Mouse (Mus musculus) heart, adult 2 months (tissue): Measurements from ENCODE around the gene Snx27. TPM values are rescaled to one million over a fixed set of nuclear protein-coding genes. Genes with fewer than 3 reads are reported as not detected.

Source experiments
- DNase-seq, 2 experiments: peaks; one replicate each; pipeline ENCODE4 v3.0.0; 2021
- H3K27ac ChIP-seq: fragments of 200-600 bp; 2 replicates; pipeline ENCODE4 v1.8.1; 2022
- H3K27me3 ChIP-seq: fragments of 200-500 bp; 2 replicates; pipeline ENCODE4 v1.6.1; 2012; ENCODE audit warnings: mild to moderate bottlenecking, low read length, inconsistent platforms, mixed read lengths; ENCODE audit not compliant: control insufficient read depth, insufficient read depth
- H3K36me3 ChIP-seq: fragments of 200-500 bp; 2 replicates; pipeline ENCODE4 v1.6.1; 2012; ENCODE audit warnings: low read length, inconsistent platforms; ENCODE audit not compliant: control insufficient read depth, insufficient read depth
- H3K4me1 ChIP-seq: fragments of 200-500 bp; 2 replicates; pipeline ENCODE4 v1.6.1; 2011; ENCODE audit warnings: low read length; ENCODE audit not compliant: control insufficient read depth, insufficient read depth
- H3K4me3 ChIP-seq: fragments of 200-600 bp; 2 replicates; pipeline ENCODE4 v1.8.1; 2022
- H3K79me2 ChIP-seq: fragments of 200-500 bp; replicated peaks from 2 replicates; pipeline ENCODE4 v1.6.1; 2012; ENCODE audit warnings: mild to moderate bottlenecking, inconsistent platforms, low read length, moderate library complexity, mixed read lengths; ENCODE audit not compliant: control insufficient read depth, insufficient read depth
- H3K9ac ChIP-seq: fragments of 200-500 bp; 2 replicates; pipeline ENCODE4 v1.6.1; 2012; ENCODE audit warnings: low read depth, mild to moderate bottlenecking, control low read depth, inconsistent platforms, low read length, mixed read lengths
- CTCF ChIP-seq: fragments of 200-600 bp; IDR thresholded peaks from 2 replicates; pipeline ENCODE4 v1.8.1; 2022; ENCODE audit warnings: antibody characterized with exemption, mild to moderate bottlenecking, moderate library complexity
- EP300 ChIP-seq: fragments of 200-500 bp; IDR thresholded peaks from 2 replicates; pipeline ENCODE4 v1.6.1; 2011; ENCODE audit warnings: low read depth, low read length, control low read depth; ENCODE audit not compliant: insufficient read depth
- POLR2A ChIP-seq: fragments of 200-500 bp; IDR thresholded peaks from 2 replicates; pipeline ENCODE4 v1.6.1; 2011; ENCODE audit warnings: mild to moderate bottlenecking, low read depth, low read length, control low read depth; ENCODE audit not compliant: insufficient read depth
- WGBS: fragments of 180-500 bp; shearing (Covaris S2); methylation state at CpG from one replicate; pipeline ENCODE4 v1.1.7; 2018; 5-methylcytosine and 5-hydroxymethylcytosine counted together
- intact Hi-C: fragments of 180-260 bp; cut with DNase I; formaldehyde crosslinking; loops from one replicate; pipeline ENCODE4 v1.15.1; 2025
- polyA plus RNA-seq: library from polyadenylated mRNA; depleted of rRNA; stranded (reverse); fragments of >200 nt; gene quantifications from 2 replicates; pipeline ENCODE4 v1.2.3, GENCODE M21; 2012
- total RNA-seq, 2 experiments: library from RNA; stranded (reverse); gene quantifications; 2 replicates each; pipeline ENCODE4 v1.2.3; 2021

The Snx27 gene
- total and polyA plus RNA-seq, 3 experiments: 7.5 to 29.0 (median 27.4) TPM

DNA sequence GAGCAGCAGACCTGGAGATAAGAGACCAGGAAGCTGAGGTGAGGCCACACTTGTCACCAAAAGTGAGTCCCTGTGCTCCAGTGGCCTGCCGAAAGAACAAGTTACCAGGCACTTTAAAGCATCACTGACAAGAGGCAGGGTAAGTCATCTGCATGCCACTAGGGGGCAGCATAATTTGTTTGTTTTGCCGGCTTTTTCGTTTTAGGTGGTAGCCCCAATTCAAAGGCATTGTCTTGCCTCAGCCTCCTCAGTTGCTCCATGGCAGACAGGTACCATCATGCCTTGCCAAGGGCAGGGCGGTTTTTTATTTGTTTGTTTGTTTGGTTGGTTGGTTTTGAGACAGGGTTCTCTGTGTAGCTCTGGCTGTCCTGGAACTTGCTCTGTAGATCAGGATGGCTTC, 34.2 kb upstream of the Snx27 start:
- peak; percentile 26 to 47 for DNase-seq
- Histone ChIP-seq H3K4me3 (no peak overlapping the region), H3K9ac (no peak overlapping the region), H3K27me3 (no peaks in the 10 kb centered on the region), H3K4me1 (no peaks in the 10 kb centered on the region), H3K36me3 (no peaks in the 10 kb centered on the region), H3K27ac (no peak overlapping the region), H3K79me2 (no peaks in the 10 kb centered on the region)
- intact Hi-C loops: loop anchor here (2.0 to 5.0 kb wide), 2 partner anchors 232 to 286 kb away; no protein-coding TSS in a partner anchor
- 52% methylated on average over 4 of the region's 4 CpGs for WGBS
- TF ChIP-seq CTCF: peak; percentile 87
- TF ChIP-seq POLR2A: no peak
- no peak for TF ChIP-seq EP300

DNA sequence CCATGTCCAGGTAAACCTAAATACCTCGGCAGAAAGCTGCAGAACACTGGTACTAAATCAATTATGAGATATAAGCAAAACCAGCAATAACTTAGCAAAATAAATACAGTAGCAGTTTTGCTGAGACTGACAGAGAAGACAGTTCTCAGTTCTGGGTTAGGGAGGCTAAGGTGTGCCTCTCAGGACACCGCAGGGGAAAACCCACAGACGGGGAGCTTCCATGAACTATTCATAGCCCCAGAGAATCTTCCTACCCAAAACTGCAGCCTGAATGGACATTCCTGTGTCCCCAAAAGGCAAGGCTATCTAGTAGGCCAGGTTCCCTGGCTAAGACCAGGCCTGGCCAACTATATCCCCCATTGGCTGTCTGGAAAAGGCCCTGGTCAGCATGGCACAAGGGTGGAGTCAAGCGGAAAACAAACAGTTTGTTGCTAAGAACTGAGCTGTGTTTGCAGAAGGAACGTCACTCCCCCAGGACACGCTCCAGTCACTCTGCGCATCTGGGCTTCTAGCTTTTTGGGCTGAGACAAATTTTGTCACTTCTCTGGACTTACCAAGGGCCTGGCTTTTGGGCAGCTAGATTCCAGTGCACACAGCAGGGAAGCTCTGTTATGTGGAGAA, 30.9 kb upstream of the Snx27 start:
- no peak overlapping the region for H3K4me3 ChIP-seq
- H3K27ac ChIP-seq: peak overlapping the region; percentile 15; the same call in 1 of the 2 replicates
- no peak overlapping the region for H3K9ac ChIP-seq
- peak; percentile 31 to 66 for DNase-seq
- H3K79me2 ChIP-seq: no peaks in the 10 kb centered on the region
- no peaks in the 10 kb centered on the region; the same call in 1 of the 2 replicates for H3K4me1 ChIP-seq
- WGBS: 68% methylated on average over 7 of the region's 7 CpGs
- intact Hi-C loops: no loop called here
- no peak for TF ChIP-seq CTCF
- no peak for TF ChIP-seq POLR2A
- TF ChIP-seq EP300: no peak
- no peaks in the 10 kb centered on the region for H3K36me3 ChIP-seq
- H3K27me3 ChIP-seq: no peaks in the 10 kb centered on the region

DNA sequence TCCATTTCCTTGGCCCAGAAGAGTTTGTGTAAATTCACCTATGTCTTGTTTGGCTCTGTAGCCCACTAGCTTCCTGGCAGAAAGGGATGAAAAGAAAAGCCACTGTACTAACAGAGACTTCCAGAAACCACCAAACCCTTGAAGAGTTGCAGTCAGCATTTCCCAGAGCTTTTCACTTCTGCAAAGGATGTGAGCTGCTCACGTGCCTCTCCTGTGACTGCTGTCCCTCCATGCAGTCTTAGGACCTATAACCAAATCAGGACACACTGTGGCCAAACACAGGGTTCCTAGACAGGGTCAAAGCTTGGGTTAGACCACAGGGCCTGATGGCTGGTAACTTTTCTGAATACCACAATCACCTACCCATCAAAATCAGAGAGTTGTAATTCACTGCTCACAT, 29.8 kb upstream of the Snx27 start:
- TF ChIP-seq POLR2A (no peak), EP300 (no peak), CTCF (no peak)
- H3K36me3 ChIP-seq: no peaks in the 10 kb centered on the region
- no peaks in the 10 kb centered on the region; the same call in 1 of the 2 replicates for H3K4me1 ChIP-seq
- 81% methylated on average over 1 of the region's 1 CpGs for WGBS
- no peak overlapping the region; the same call in 1 of the 2 replicates for H3K27ac ChIP-seq
- H3K4me3 ChIP-seq: no peak overlapping the region
- no peaks in the 10 kb centered on the region for H3K79me2 ChIP-seq
- intact Hi-C loops: no loop called here
- no peak overlapping the region for H3K9ac ChIP-seq
- DNase-seq: peak in 1 of 2 experiments; percentile 41
- H3K27me3 ChIP-seq: no peaks in the 10 kb centered on the region

DNA sequence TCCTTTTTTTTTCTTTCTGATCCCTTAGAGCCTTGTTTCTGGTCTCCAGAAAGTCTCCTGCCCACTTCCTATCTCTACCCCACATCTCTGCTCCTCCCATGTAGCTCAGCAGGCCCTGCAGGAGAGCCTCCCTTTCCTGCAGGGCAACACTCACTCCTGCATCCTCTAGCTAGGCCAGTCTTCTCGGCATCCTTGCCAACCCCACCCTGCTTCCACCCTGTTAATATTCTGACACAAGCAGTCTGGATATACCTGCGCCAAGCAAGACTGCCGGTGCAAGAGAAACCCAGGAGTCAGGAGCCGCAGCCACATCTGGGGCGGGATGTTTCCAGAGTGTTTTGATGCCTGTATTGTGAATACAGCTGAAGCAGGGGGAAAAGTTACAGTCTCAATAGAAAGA, 29.3 kb upstream of the Snx27 start:
- peak in 1 of 2 experiments; percentile 15 for DNase-seq
- Histone ChIP-seq H3K4me3 (no peak overlapping the region), H3K79me2 (no peaks in the 10 kb centered on the region), H3K27me3 (no peaks in the 10 kb centered on the region), H3K36me3 (no peaks in the 10 kb centered on the region), H3K9ac (no peak overlapping the region), H3K4me1 (no peaks in the 10 kb centered on the region; the same call in 1 of the 2 replicates), H3K27ac (no peak overlapping the region; the same call in 1 of the 2 replicates)
- TF ChIP-seq EP300 (no peak), POLR2A (no peak), CTCF (no peak)
- intact Hi-C loops: no loop called here
- 71% methylated on average over 5 of the region's 5 CpGs for WGBS

DNA sequence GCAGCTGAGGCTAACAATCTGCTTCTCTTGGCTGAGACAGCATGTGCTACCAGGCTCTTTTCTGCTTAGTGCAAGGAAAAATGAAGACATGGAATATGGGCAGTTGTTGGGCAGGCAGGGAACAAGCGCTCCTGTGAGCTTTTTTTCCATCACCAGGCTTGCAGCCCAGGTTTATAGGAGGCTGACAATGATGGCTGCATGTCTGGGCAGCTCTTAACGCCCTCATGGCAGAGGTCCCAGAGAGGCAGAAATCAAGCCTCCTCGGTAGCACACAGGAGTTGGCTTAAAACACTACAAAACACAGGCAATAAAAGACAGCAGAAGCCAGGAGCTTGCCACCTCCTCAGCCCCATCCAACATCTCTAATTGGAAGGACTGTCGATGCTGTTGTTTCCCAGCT, 28.8 kb upstream of the Snx27 start:
- peak overlapping the region; percentile 28 for H3K27ac ChIP-seq
- 42% methylated on average over 4 of the region's 4 CpGs for WGBS
- intact Hi-C loops: no loop called here
- no peaks in the 10 kb centered on the region for H3K36me3 ChIP-seq
- H3K27me3 ChIP-seq: no peaks in the 10 kb centered on the region
- H3K4me1 ChIP-seq: no peaks in the 10 kb centered on the region; the same call in 1 of the 2 replicates
- H3K79me2 ChIP-seq: no peaks in the 10 kb centered on the region
- H3K4me3 ChIP-seq: no peak overlapping the region
- no peak overlapping the region for H3K9ac ChIP-seq
- no peak for DNase-seq
- TF ChIP-seq CTCF: no peak

DNA sequence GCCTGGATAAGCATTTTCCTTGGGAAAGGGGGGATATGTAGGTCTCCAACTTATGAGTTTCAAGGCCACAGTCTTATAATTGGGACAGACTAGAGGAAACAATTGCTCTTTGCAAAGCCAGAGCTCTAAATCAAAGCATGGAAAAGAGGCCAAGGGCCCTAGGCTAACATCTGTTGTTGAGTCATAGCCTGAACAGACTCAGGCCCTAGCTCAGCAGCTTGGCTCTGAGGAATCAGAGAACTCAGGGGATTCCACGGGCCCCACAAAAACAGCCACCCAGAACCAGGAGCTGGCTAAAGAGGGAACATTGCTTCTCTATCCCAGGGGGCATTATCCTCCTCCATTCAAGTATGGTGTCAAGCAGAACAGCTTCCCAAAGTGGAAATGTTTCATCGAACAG, 28.1 kb upstream of the Snx27 start:
- Histone ChIP-seq H3K4me1 (no peaks in the 10 kb centered on the region; the same call in 1 of the 2 replicates), H3K27me3 (no peaks in the 10 kb centered on the region), H3K9ac (no peak overlapping the region), H3K36me3 (no peaks in the 10 kb centered on the region), H3K4me3 (no peak overlapping the region), H3K27ac (peak overlapping the region; percentile 28), H3K79me2 (no peaks in the 10 kb centered on the region)
- TF ChIP-seq EP300: no peak
- TF ChIP-seq CTCF: no peak
- no peak for TF ChIP-seq POLR2A
- DNase-seq: peak; percentile 37 to 38
- intact Hi-C loops: no loop called here
- 59% methylated on average over 2 of the region's 2 CpGs for WGBS
